In the genomic region with DNA sequence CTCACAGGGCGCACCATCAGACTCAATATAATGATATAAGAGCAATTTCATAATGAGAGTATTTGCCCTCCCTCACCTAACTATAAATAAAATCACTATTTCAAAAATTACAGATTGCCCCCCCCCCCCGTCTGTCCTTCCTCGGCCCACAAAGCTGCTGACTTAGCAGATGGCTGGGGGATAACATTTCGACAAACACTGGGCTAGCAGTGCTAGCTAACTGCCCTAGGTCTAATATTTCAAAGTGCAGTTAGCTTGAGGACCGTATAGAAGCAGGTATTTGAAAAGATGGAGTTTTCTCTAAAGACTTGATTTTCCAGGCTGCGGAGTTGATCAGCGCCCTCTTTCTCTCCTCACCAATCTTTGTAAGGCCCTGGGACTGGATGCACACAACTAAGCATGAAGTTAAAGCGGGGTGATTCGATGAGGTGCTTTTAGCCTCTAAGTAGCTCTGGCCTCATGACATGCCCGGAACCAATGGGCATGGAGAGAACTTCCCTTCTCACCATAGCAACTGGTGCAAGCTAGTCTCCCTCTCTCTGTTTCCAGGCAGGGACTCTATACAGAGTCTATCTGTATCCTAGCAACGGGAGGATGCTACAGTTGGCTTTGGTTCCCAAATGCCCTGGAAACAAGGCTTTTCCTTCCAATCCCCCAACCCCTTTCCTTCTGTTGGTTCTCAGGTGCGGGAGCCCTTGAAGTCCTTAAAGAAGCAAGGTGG, we compare ENCODE assay signal across 8 mouse cellular contexts.
DNase-seq lines count a peak whose midpoint lies in the region; ATAC-seq and TF ChIP-seq lines count a peak whose summit lies in the region.

No protein-coding gene starts in this region.

- no peaks in the 10 kb centered on the region for H3K9me3 ChIP-seq in forebrain, embryonic 16.5 days (ENCODE audit: control insufficient read depth, low read length)
- no peaks in the 10 kb centered on the region for H3K9me3 ChIP-seq in neural tube, embryonic 13.5 days

- peak; percentile 85 for DNase-seq in brain, embryonic 14.5 days (ENCODE audit: low read depth)
- DNase-seq in left cerebral cortex, adult 18-20 months (ENCODE audit: low spot score in 2 of 2): peak; percentile 17 to 31
- no peak for DNase-seq in adrenal gland, postnatal 25 days
- no peak for DNase-seq in kidney, adult 11 months
- no peak for DNase-seq in spleen, adult 12 weeks (ENCODE audit: low spot score)

- H3K27me3 ChIP-seq in forebrain, embryonic 16.5 days (replicated peaks; ENCODE audit: control insufficient read depth, insufficient read depth, low read length): no peaks in the 10 kb centered on the region
- peaks cover 4% of the 10 kb centered on the region for H3K27me3 ChIP-seq in neural tube, embryonic 13.5 days

- TF ChIP-seq CTCF in brain, embryonic 14.5 days (IDR thresholded peaks at IDR 0.05; ENCODE audit: borderline replicate concordance, extremely low read depth, insufficient read depth, insufficient read length): no peak

- peak; percentile 82 for ATAC-seq in forebrain, embryonic 16.5 days
- ATAC-seq in neural tube, embryonic 13.5 days (ENCODE audit: low read depth): peak; percentile 85
- ATAC-seq in cerebellum, adult (ENCODE audit: insufficient number of reproducible peaks, low FRiP score, low TSS enrichment): no peak

- H3K9ac ChIP-seq in forebrain, embryonic 16.5 days (replicated peaks; ENCODE audit: low read depth, low read length): no peak overlapping the region
- no peak overlapping the region for H3K9ac ChIP-seq in neural tube, embryonic 13.5 days

- H3K4me1 ChIP-seq in forebrain, embryonic 16.5 days (replicated peaks; ENCODE audit: control insufficient read depth, insufficient read depth, low read length): peaks cover 32% of the 10 kb centered on the region
- H3K4me1 ChIP-seq in neural tube, embryonic 13.5 days (replicated peaks): peaks cover 29% of the 10 kb centered on the region

- no peak overlapping the region; the same call in 1 of the 2 replicates for H3K27ac ChIP-seq in forebrain, embryonic 16.5 days (ENCODE audit: low read length)
- H3K27ac ChIP-seq in neural tube, embryonic 13.5 days (replicated peaks): no peak overlapping the region

- TF ChIP-seq POLR2A in brain, embryonic 14.5 days (IDR thresholded peaks at IDR 0.05; ENCODE audit: borderline replicate concordance, extremely low read depth, insufficient read depth, insufficient read length, poor library complexity, severe bottlenecking): no peak

- H3K4me3 ChIP-seq in forebrain, embryonic 16.5 days (replicated peaks; ENCODE audit: low read length): no peak overlapping the region
- no peak overlapping the region for H3K4me3 ChIP-seq in neural tube, embryonic 13.5 days

- WGBS in forebrain, embryonic 16.5 days: 46% methylated on average over 12 of the region's 12 CpGs
- 47% methylated on average over 12 of the region's 12 CpGs for WGBS in neural tube, embryonic 13.5 days

- no peak overlapping the region for H3K4me2 ChIP-seq in forebrain, embryonic 16.5 days (ENCODE audit: low read length)
- H3K4me2 ChIP-seq in neural tube, embryonic 13.5 days: no peak overlapping the region

- no peaks in the 10 kb centered on the region for H3K36me3 ChIP-seq in forebrain, embryonic 16.5 days (ENCODE audit: control insufficient read depth, insufficient read depth)
- no peaks in the 10 kb centered on the region for H3K36me3 ChIP-seq in neural tube, embryonic 13.5 days

Comparison
In these comparisons a context has a peak if more than half of its experiments do, and no peak if none do; other contexts are left out.
1. DNase-seq: peak in brain, embryonic 14.5 days (single experiment) and left cerebral cortex, adult 18-20 months (2 of 2); none in adrenal gland, postnatal 25 days (single experiment), kidney, adult 11 months (single experiment) and spleen, adult 12 weeks (single experiment).